Mouse (Mus musculus) gastrocnemius, postnatal 10 days (tissue): Measurements from ENCODE around the gene Pdzrn3. TPM values are rescaled to one million over a fixed set of nuclear protein-coding genes. Genes with fewer than 3 reads are reported as not detected.
A peak's percentile ranks its signal among the peaks of the same experiment; 100 is the strongest.

ENCODE experiments used
- DNase-seq: peaks from one replicate; pipeline ENCODE4 v3.0.0; 2021; ENCODE audit warnings: mixed read lengths
- total RNA-seq, 2 experiments: library from RNA; stranded (reverse); gene quantifications; 2 replicates each; pipeline ENCODE4 v1.2.3; 2021

The Pdzrn3 gene
- total RNA-seq, 2 experiments from 2014 or later: 41.0 to 44.1 TPM

- DNase-seq: no peak
Observed at GRCm38 (mm10) chr6:101291944-101292343, 85.8 kb downstream of the Pdzrn3 start.

GRCm38 (mm10) chr6:101290160-101290559, 87.5 kb downstream of the Pdzrn3 start:
- no peak for DNase-seq

DNA sequence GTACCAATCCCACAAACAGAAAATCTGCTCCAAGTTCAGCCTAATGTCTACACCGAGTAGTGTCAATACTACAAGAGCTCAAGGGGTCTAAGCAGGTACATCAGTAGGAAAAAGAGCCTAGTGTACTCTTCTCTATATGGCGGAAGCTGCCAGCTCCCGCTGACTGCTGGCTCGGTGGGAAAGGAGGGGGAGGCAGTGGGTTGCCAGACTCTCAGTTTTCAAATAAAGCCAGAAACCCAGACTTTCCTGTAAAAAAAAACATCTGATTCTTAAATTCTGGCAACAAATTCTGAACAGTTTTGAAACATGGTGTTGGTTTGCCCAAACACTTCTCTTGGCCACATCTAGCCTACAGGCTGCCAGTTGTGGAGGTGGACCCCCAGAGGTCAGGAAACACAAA, 88.3 kb downstream of the Pdzrn3 start:
- no peak for DNase-seq

GRCm38 (mm10) chr6:101287566-101288173, 90.0 kb downstream of the Pdzrn3 start:
- DNase-seq: no peak

DNA sequence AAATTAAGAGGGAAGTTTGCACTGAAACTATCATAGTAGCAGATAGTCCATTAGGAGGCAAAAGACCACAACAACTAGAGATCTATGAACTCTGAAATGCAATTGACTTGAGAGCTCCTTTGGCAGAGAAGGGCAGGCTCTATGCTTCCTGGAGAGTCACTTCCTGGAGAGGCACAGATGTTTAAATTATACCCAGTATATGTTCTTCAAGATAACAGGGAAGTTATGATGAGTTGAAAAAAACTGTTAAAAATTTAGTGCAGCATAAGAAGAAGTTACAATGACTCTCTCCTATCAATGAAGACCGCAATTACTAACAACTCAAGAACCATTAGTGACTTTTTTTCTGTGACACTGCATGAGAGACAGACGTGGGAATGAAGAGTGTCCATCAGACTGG, 90.6 kb downstream of the Pdzrn3 start:
- DNase-seq: no peak

DNA sequence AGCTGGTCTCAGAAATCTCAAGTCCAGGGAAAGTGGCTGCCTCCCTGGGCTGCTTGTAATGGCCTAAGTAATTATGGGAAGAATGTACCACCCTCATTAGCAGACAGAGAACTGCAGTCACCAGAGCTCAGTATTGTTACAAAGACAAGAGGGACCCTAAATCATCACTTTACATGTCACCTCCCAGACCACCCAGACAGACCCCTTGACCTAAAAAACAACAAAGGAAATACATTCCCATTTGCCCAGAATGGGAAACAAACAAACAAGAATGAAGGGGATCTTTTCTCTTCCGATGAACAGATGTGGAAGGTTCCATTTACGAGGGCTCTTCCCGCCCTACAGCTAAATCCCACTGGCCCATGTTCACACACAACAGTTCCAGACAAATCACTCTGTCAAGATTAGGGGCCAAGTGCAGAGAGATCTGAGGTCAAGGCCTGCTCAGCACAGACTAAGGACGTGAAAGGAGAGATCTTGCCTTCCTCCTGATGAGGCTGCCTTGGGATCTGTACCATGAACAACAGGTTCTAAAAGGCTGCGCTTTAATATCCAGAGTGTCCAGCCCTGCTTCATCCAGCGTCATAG, 93.2 kb downstream of the Pdzrn3 start:
- DNase-seq: no peak

DNA sequence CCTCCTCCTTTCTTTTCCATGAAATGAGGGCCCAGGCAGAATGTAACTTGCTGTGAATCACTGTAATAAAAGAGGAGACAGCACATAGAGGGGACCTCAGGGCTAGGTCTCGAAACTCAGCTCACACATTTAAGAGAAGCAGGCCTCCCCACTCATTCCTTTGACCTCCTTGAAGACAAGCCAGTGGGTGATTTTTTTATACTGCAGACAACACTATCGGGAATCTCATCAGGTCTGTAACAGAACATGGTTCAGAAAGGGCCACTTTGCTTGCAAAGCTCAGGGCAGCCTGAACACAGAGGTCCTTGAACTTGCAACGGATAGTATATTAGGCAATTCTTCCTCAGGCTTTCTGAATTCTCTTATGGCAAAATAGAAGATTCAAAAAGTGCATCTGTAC, 93.8 kb downstream of the Pdzrn3 start:
- no peak for DNase-seq

DNA sequence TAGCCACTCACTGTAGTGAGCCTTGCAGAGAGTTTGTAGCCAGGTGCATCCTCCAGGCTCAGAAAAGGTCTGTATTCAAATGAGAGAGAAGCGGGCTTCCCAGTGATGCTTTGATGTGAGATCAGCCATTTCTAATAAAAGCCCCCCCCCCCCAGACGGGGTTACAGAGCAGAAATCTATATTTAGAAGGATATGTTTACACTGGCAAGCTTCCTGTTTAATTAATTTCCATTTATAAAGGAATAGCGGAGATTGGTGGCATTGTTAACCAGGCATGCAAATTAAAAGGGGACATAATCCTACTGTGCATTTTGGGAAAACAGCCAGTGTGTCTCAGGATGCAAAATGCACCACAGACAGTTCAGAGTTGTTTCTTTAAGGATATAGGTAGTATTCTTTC, 96.1 kb downstream of the Pdzrn3 start:
- DNase-seq: no peak

- peak; percentile 21 for DNase-seq
Observed at GRCm38 (mm10) chr6:101280811-101281218, 96.9 kb downstream of the Pdzrn3 start.

DNA sequence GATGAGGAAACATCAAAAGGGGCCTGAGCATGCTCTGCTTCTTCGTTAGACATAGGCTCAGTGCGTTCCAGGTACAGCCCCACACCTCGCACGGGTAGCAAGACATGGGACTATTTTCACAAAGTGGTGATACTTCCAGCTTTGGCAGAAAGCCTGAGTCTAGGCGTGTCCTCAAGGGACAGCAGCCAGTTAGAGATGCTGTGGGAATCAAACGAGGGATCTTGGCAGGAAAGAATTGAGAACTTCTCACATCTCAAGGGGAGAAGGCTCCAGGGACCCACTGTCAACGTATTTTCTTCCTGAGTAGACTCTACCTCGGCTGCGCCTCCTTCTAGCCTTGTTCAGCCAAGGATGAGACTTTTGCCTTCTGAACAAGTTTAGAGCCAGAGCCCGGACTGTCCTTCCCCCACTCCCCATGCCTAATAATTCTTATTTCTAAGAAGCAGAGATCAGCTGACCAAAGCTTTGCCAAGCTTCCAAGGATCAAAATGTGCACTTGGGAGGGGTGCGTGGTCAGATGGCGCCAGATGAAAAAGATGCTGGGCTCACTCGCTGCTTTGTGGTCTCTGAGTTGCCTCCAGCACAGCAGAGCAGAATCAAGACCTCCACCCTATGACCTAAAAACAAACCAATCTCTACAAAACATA, 99.3 kb downstream of the Pdzrn3 start:
- DNase-seq: no peak

DNA sequence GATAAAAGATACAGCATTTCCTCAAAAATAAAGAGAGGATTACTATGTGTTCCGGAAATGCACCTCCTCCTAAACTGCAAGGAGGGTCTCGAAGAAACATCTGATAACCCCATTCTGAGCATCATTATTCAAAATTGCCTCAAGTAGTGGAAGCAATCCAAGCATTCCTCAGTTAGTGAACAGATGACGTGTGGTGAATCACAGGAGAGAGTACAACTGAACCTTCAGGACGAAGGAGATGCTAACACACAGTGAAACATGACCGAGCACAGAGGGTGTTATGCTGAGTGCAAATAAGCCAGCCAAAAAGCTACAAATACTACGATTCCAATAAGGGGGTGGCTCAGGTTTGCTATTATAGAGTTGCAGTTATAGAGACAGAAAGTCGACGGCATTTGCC, 101.4 kb downstream of the Pdzrn3 start:
- no peak for DNase-seq

GRCm38 (mm10) chr6:101275806-101276205, 101.9 kb downstream of the Pdzrn3 start:
- DNase-seq: no peak

- no peak for DNase-seq
Observed at GRCm38 (mm10) chr6:101274846-101275245, 102.9 kb downstream of the Pdzrn3 start.

DNA sequence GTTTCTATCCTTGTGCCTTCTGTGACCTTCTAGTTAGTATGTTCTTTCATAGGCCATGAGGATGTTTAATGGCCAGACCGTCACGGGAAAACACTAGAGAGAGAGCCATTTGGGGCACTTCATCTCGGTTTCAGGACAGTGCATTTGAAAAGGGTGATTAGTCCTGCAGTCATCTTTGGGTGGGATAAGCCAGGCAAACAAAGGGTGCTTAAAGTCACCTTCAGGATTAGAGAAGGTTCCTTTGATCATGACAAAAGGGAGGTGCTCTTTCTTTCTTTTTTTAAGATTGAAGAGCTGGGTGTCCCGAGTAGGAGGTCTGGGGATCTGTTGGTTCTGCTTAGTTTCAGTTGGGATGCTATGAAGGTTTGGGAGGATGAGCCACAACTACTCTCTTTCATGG, 105.4 kb downstream of the Pdzrn3 start:
- no peak for DNase-seq

GRCm38 (mm10) chr6:101271378-101272135, 106.1 kb downstream of the Pdzrn3 start:
- no peak for DNase-seq

DNA sequence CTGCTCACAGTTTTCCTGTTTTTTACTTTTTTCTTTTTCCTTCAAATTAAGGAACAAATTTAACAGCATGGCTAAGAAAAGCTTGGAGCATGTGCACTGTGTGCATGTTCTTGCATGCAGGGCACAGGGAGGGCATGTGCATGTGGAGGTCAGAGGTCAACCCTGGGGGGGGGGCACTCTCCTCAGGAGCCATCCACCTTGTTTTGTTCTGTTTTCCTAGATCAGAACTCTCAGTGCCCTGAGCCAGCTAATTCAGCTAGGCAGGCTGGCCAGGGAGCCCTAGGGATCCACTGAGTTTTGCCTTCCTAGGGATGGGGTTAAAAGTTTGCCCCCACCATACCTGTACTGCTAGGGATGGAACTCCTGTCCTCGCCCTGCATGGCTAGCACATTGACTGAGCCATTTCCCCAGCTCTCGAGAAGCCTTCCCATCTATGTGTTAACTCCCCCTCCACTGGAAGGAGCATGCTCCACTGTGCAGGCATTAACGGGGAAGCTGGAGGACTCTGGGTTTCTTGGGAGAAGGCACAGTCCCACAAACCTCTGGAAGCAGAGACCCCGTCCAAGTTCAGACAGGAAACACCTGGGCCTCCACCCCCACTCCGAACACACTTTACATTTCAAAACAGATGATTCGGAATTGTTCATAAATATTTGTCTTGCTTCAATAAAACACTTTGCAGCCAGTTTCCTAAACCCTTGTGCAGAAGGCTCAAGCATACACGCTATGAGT, 107.4 kb downstream of the Pdzrn3 start:
- no peak for DNase-seq

- no peak for DNase-seq
Observed at GRCm38 (mm10) chr6:101269335-101270094, 108.2 kb downstream of the Pdzrn3 start.

GRCm38 (mm10) chr6:101268266-101268665, 109.4 kb downstream of the Pdzrn3 start:
- DNase-seq: no peak

DNA sequence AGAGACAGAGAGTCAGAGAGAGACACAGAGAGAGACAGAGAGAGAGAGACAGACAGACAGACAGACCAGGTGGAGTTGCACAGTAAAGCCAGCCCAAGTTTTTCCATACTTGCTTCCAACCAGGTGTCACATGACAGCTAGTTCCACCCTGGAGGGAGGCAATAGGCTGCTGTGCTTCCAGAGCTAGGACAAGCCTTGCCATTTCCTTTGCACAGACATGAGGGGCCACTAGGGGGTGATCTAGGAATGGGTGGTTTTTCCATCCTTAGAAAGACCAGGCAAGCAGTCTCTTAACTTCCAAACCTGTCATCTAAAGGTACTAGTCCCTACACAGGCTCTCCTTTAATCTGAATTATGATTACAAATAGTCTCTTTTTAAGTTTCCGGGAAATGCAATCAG, 110.9 kb downstream of the Pdzrn3 start:
- peak; percentile 69 for DNase-seq

GRCm38 (mm10) chr6:101263544-101263943, 114.2 kb downstream of the Pdzrn3 start:
- DNase-seq: no peak

GRCm38 (mm10) chr6:101261513-101261912, 116.2 kb downstream of the Pdzrn3 start:
- peak; percentile 33 for DNase-seq

DNA sequence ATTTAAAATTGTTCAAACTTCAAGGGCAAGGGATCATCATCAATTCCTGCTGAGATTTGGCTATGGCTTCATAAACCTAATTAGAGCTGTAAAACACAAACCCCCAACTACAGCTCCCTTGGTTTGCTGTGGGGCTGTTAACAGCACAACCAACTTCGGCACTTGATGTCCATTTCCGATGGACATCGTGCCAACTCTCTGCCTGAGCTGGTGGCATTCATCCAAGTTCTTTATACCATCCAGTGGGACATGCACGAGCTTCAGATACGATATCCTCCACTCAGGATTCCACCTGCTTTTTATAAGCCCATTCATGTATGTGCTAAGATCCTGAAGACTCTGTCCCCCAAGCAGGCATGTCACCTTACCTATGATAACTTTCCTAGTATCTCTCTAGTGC, 118.3 kb downstream of the Pdzrn3 start:
- DNase-seq: no peak
